In the genomic region with DNA sequence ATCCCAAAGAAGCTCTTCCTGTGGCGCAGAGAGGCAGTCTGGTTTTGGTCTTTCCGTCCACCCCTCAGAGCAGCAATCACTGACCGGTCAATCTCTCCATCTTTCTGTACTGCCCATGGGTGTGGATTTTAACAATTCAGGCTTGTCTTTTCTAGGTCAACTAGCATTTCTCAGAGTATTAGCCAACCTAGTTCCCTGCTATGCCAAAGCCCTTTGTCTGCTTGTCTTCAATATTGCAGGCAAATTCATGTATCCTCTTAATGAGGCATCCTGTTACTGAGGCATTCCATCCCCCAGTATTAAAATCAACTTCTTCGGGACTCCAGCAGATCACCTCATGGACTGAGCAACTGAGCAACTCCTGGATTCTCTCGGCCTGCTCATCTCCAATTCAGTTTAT, we compare ENCODE assay signal across 5 mouse cellular contexts.
"Had no signal": no experiment of that assay in that cellular context is flagged by ENCODE, and none has a peak within 500 bp of the region (broad histone marks: within the 10 kb centered on the region; RNA-seq: fewer than 3 reads in every experiment).

No protein-coding gene starts in this region.

- DNase-seq: liver, postnatal 0 days; lung, adult 2 months; lung, postnatal 14 days; lung, postnatal 36 days; right cerebral cortex, postnatal 14 days had no signal
